Mouse (Mus musculus): ENCODE data around the gene Serf1. TPM values are rescaled to one million over a fixed set of nuclear protein-coding genes. Genes with fewer than 3 reads are reported as not detected.
"Not testable (repeated sequence)": the region's sequence is repeated elsewhere in the genome, so short reads cannot be mapped to it uniquely, and the experiment has no call there.

Gene Serf1
- polyA plus RNA-seq, 1 experiment from 2014 or later, result 405 TPM

DNA sequence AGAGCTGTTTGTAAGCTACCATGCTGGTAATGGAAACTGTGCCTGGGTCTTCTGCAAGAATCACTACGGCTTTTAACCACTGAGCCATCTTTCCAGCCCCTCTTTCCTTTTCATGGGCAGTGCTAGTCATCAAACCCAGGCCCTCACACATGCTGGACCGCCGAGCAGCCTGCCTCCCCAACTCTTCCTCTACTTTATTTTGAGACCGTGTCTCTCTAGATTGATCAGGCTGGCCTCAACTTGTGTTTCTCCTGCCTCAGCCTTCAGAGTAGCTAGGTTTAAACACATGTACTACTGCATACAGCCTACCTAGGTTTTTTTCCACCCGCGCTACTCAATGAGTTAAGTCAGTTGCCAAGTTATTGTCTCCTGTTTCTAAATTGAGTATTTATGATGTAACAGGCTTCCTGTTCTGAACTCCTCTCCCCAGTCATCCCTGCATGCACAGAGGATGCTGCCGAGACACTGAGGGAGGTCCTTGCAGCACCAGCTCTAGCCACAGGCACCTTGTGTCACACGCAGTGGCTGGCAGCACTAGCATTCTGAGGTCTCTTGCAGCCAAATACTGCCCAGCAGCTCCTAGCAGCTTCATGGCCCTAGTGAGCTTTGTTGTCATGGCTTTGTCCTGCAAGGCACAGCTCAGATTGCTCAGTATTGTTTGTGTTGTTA lies 34.0 kb downstream of the Serf1 start:
- H3K9ac ChIP-seq, result no peak overlapping the region
- H3K27me3 ChIP-seq, result no peaks in the 10 kb centered on the region
- no peak overlapping the region for H3K4me3 ChIP-seq
- H3K36me3 ChIP-seq, result peaks cover 20% of the 10 kb centered on the region
- no peaks in the 10 kb centered on the region for H3K4me1 ChIP-seq (replicated peaks)
- H3K27ac ChIP-seq (replicated peaks), result no peak overlapping the region
- no peak overlapping the region for H3K4me2 ChIP-seq
- no peak for ATAC-seq (ENCODE audit: low FRiP score, low read depth)
- no peaks in the 10 kb centered on the region for H3K9me3 ChIP-seq
- WGBS, result 87% methylated on average over 8 of the region's 8 CpGs

DNA sequence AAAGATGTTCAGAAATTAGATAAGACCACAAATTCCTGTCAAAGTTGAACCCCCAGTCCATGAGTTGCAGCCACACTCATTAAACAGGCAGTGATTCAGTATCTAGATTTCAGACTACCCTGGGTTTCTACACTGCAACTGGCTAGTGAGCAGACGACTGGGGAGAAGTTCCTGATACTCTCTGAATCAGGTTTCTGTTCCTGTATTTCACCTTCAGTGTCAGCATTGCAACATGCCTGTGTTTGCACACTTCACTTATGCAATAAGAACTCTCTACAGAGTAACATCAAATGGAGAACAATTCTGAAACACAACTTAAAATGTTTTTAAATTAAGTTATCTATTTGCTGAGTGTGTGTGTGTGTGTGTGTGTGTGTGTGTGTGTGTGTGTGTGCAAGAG lies 44.8 kb downstream of the Serf1 start:
- Histone ChIP-seq H3K27ac (replicated peaks) (no peak overlapping the region), H3K36me3 (no peaks in the 10 kb centered on the region), H3K9me3 (no peaks in the 10 kb centered on the region), H3K4me1 (replicated peaks) (no peaks in the 10 kb centered on the region), H3K9ac (no peak overlapping the region), H3K4me2 (no peak overlapping the region), H3K27me3 (no peaks in the 10 kb centered on the region), H3K4me3 (no peak overlapping the region)
- no peak for ATAC-seq (ENCODE audit: low FRiP score, low read depth)
- 84% methylated on average over 1 of the region's 1 CpGs for WGBS

DNA sequence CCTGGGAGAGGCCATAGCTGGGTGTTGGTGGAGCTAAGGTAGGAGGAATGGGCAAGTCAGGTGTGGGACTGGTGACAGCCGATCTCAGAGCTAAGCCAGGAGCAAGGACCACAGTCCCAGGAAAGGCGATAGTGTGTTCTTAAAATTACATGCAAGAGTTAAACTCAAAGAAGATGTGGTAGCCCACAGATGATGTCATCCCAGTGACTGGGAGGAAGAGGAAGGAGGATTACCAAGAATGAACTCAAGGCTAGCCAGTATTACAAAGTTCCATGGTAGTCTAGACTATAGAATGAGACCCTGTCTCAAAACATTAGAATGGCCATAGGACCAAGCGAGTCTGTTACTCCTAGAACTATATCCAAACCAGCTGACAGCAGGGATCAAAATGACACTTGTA lies 48.8 kb downstream of the Serf1 start:
- Histone ChIP-seq H3K9ac (no peak overlapping the region), H3K27ac (replicated peaks) (no peak overlapping the region), H3K27me3 (no peaks in the 10 kb centered on the region), H3K36me3 (no peaks in the 10 kb centered on the region), H3K4me1 (replicated peaks) (no peaks in the 10 kb centered on the region), H3K4me2 (no peak overlapping the region), H3K9me3 (no peaks in the 10 kb centered on the region), H3K4me3 (no peak overlapping the region)
- no peak for ATAC-seq (ENCODE audit: low FRiP score, low read depth)
- 94% methylated on average over 3 of the region's 3 CpGs for WGBS

DNA sequence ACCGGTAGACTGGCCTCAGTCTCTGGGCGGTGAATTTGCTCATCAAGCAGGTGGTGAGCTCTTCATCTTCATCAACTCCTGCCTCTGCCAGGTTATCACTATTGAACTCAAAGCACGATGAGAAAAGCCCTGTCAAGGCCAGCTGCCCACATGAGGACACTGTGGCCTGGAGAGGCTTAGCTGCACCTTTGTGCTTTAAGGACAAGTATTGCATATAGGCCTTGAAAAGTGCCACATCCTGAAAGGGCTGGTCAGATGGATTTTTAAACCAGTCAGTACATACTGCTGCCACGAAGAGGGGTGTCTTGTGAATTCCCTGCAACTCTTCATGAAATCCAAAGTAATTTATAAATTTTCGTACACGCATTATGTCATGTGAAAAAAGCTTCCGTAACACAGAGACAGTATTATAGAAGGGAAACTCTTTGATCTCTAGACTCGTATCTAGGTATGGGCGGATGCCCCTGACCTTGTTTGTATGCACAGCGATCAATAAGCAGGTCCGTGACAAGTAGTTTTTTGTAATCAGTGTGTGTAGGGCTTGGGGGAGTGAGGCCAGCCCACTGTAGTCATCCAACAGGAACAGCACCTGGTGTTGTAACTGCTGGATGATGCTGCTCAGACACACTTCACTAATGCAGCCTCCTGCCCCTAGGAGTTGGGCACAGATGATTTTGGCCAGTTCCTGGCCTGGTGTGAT lies 53.5 kb downstream of the Serf1 start:
- H3K27me3 ChIP-seq; ATAC-seq (ENCODE audit: low FRiP score, low read depth); H3K36me3 ChIP-seq; H3K9me3 ChIP-seq; H3K4me3 ChIP-seq; H3K4me1 ChIP-seq (replicated peaks); H3K4me2 ChIP-seq; H3K27ac ChIP-seq (replicated peaks); H3K9ac ChIP-seq: not testable (repeated sequence)
- WGBS, result 91% methylated on average over 11 of the region's 11 CpGs

DNA sequence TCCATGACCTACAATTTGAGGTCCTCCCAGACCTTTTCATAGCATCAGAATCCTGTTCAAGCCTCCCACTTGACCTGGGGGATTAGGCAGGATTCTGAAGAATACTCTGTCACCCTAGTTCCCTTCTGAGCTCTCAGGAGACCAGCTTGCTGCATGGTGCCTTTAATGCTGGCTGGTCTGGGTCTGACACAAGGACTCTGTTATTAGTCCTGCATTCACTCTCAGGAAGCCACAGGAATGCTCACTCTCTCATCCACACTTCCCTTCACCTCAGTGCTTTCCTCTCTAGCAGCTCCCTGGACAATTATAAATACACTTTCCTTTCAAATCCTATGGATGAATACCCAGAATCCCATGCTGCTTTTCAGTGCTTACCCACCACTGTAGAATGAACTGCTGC lies 54.7 kb downstream of the Serf1 start:
- H3K9ac ChIP-seq; H3K4me1 ChIP-seq (replicated peaks); H3K4me2 ChIP-seq; H3K27ac ChIP-seq (replicated peaks); H3K9me3 ChIP-seq; ATAC-seq (ENCODE audit: low FRiP score, low read depth); H3K27me3 ChIP-seq; H3K36me3 ChIP-seq; H3K4me3 ChIP-seq: not testable (repeated sequence)

Other genes starting within 250 kb of the Serf1 start
- 26.6 and 32.2 TPM in 2 replicates for gene Cartpt, start 206.9 kb upstream of the Serf1 start, polyA plus RNA-seq (2015; fragmentation: Nextera tagmentation; extraction: Ambion mirVana)
- gene Mccc2, start 92.4 kb upstream of the Serf1 start, polyA plus RNA-seq (2015; fragmentation: Nextera tagmentation; extraction: Ambion mirVana), result 34.0 and 34.6 TPM in 2 replicates
- 23.9 and 29.7 TPM in 2 replicates for gene Bdp1, start 3.9 kb upstream of the Serf1 start, polyA plus RNA-seq (2015; fragmentation: Nextera tagmentation; extraction: Ambion mirVana)
- 43.2 and 43.4 TPM in 2 replicates for gene Smn1, start 16.8 kb downstream of the Serf1 start, polyA plus RNA-seq (2015; fragmentation: Nextera tagmentation; extraction: Ambion mirVana)
- 0.09 and 0.13 TPM in 2 replicates for gene Naip2, start 94.1 kb downstream of the Serf1 start, polyA plus RNA-seq (2015; fragmentation: Nextera tagmentation; extraction: Ambion mirVana)
- 0.14 and 0.16 TPM in 2 replicates for gene Naip5, start 138.3 kb downstream of the Serf1 start, polyA plus RNA-seq (2015; fragmentation: Nextera tagmentation; extraction: Ambion mirVana)
- gene Naip6, start 209.7 kb downstream of the Serf1 start, polyA plus RNA-seq (2015; fragmentation: Nextera tagmentation; extraction: Ambion mirVana), result 0.03 and 0.09 TPM in 2 replicates

Data from hindbrain, embryonic 15.5 days (tissue).